Mouse (Mus musculus) E14TG2a.4 (cell line): ENCODE measurements around the gene Tmem145.

Experiments used
- CTCF ChIP-seq: conservative IDR thresholded peaks from 2 replicates; pipeline ENCODE4 v1.5.1; 2014; ENCODE audit warnings: low read length
- POU5F1 ChIP-seq: IDR thresholded peaks from 2 replicates; pipeline ENCODE4 v1.6.1; 2014; ENCODE audit warnings: low read length, borderline replicate concordance

- TF ChIP-seq CTCF (no peak), POU5F1 (no peak)
Observed at GRCm38 (mm10) chr7:25322058-25322484, 16.2 kb downstream of the Tmem145 start.
